Mouse (Mus musculus) heart, embryonic 16.5 days (tissue): ENCODE data around the gene Susd4. TPM values are rescaled to one million over a fixed set of nuclear protein-coding genes. Genes with fewer than 3 reads are reported as not detected.

Experiments
- ATAC-seq: fragments of 200-750 bp; cut with Nextera tagmentation; replicated peaks from 2 replicates; pipeline ENCODE4 v1.8.0; 2017; ENCODE audit warnings: moderate number of reproducible peaks; ENCODE audit not compliant: insufficient read depth, low FRiP score; ENCODE audit errors: extremely low read depth
- H3K27ac ChIP-seq: fragments of 300-500 bp; sonication (generic); 2 replicates; pipeline ENCODE4 v1.5.1; 2014; ENCODE audit warnings: mild to moderate bottlenecking, low read length, control low read depth, moderate library complexity
- H3K27me3 ChIP-seq: fragments of 300-500 bp; sonication (generic); 2 replicates; pipeline ENCODE4 v1.6.1; 2014; ENCODE audit warnings: low read length, mixed read lengths; ENCODE audit not compliant: control insufficient read depth, insufficient read depth
- H3K36me3 ChIP-seq: fragments of 300-500 bp; sonication (generic); 2 replicates; pipeline ENCODE4 v1.6.1; 2014; ENCODE audit not compliant: control insufficient read depth, insufficient read depth
- H3K4me1 ChIP-seq: fragments of 300-500 bp; sonication (generic); 2 replicates; pipeline ENCODE4 v1.6.1; 2014; ENCODE audit warnings: low read length, mixed read lengths; ENCODE audit not compliant: control insufficient read depth, insufficient read depth
- H3K4me2 ChIP-seq: fragments of 300-500 bp; sonication (generic); 2 replicates; pipeline ENCODE4 v1.6.1; 2014; ENCODE audit warnings: low read depth, mild to moderate bottlenecking, control low read depth, low read length
- H3K4me3 ChIP-seq: fragments of 300-500 bp; sonication (generic); 2 replicates; pipeline ENCODE4 v1.5.1; 2014; ENCODE audit warnings: mild to moderate bottlenecking, control low read depth, low read length
- H3K9ac ChIP-seq: fragments of 300-500 bp; sonication (generic); 2 replicates; pipeline ENCODE4 v1.6.1; 2014; ENCODE audit warnings: low read length, control low read depth
- H3K9me3 ChIP-seq: fragments of 300-500 bp; sonication (generic); replicated peaks from 2 replicates; pipeline ENCODE4 v1.6.1; 2016; ENCODE audit warnings: low read length; ENCODE audit not compliant: control insufficient read depth
- WGBS: fragments of 180-500 bp; shearing (Covaris S2); extraction: QIAGEN DNeasy Blood & Tissue Kit; methylation state at CpG from one replicate; pipeline ENCODE4 v1.1.7; 2014; 5-methylcytosine and 5-hydroxymethylcytosine counted together
- polyA plus RNA-seq: library from polyadenylated mRNA; unstranded; fragments of >200 nt; fragmentation: Nextera tagmentation; extraction: Ambion mirVana; gene quantifications from 2 replicates; pipeline ENCODE4 v1.2.1, GENCODE M21; 2015

Gene Susd4
- polyA plus RNA-seq, 1 experiment from 2014 or later, result 5.3 TPM

GRCm38 (mm10) chr1:182935469-182935868 lies 171.8 kb downstream of the Susd4 start:
- 46% methylated on average over 6 of the region's 6 CpGs for WGBS
- H3K27me3 ChIP-seq, result no peaks in the 10 kb centered on the region
- H3K4me1 ChIP-seq, result no peaks in the 10 kb centered on the region

GRCm38 (mm10) chr1:182937486-182938120 lies 173.9 kb downstream of the Susd4 start:
- no peak overlapping the region for H3K4me2 ChIP-seq
- H3K27me3 ChIP-seq, result no peaks in the 10 kb centered on the region
- ATAC-seq, result no peak
- no peak overlapping the region for H3K4me3 ChIP-seq
- H3K4me1 ChIP-seq, result no peaks in the 10 kb centered on the region
- no peaks in the 10 kb centered on the region for H3K9me3 ChIP-seq
- H3K27ac ChIP-seq, result no peak overlapping the region
- no peaks in the 10 kb centered on the region for H3K36me3 ChIP-seq
- no peak overlapping the region for H3K9ac ChIP-seq
- WGBS, result 77% methylated on average over 10 of the region's 10 CpGs

More at GRCm38 (mm10) chr1:182935469-182935868, 171.8 kb downstream of the Susd4 start:
- Histone ChIP-seq H3K4me3 (no peak overlapping the region), H3K9me3 (no peaks in the 10 kb centered on the region), H3K27ac (no peak overlapping the region), H3K36me3 (no peaks in the 10 kb centered on the region), H3K9ac (no peak overlapping the region), H3K4me2 (no peak overlapping the region)
- ATAC-seq, result no peak

GRCm38 (mm10) chr1:182941921-182942320 lies 178.3 kb downstream of the Susd4 start:
- Histone ChIP-seq H3K36me3 (no peaks in the 10 kb centered on the region), H3K4me3 (no peak overlapping the region), H3K9ac (no peak overlapping the region), H3K4me1 (no peaks in the 10 kb centered on the region), H3K9me3 (no peaks in the 10 kb centered on the region), H3K27ac (no peak overlapping the region), H3K27me3 (no peaks in the 10 kb centered on the region), H3K4me2 (no peak overlapping the region)
- no peak for ATAC-seq
- 86% methylated on average over 2 of the region's 2 CpGs for whole genome bisulfite sequencing

GRCm38 (mm10) chr1:182943911-182944310 lies 180.3 kb downstream of the Susd4 start:
- WGBS, result 71% methylated on average over 3 of the region's 3 CpGs
- ATAC-seq, result no peak
- no peaks in the 10 kb centered on the region for H3K36me3 ChIP-seq
- H3K27ac ChIP-seq, result no peak overlapping the region
- no peaks in the 10 kb centered on the region for H3K9me3 ChIP-seq
- no peaks in the 10 kb centered on the region for H3K4me1 ChIP-seq
- no peak overlapping the region for H3K9ac ChIP-seq
- no peak overlapping the region for H3K4me2 ChIP-seq
- no peak overlapping the region for H3K4me3 ChIP-seq
- H3K27me3 ChIP-seq, result no peaks in the 10 kb centered on the region

GRCm38 (mm10) chr1:182944638-182945037 lies 181.0 kb downstream of the Susd4 start:
- no peaks in the 10 kb centered on the region for H3K27me3 ChIP-seq
- no peaks in the 10 kb centered on the region for H3K9me3 ChIP-seq
- no peak overlapping the region for H3K9ac ChIP-seq
- no peaks in the 10 kb centered on the region for H3K36me3 ChIP-seq
- H3K4me1 ChIP-seq, result no peaks in the 10 kb centered on the region
- H3K4me3 ChIP-seq, result no peak overlapping the region
- no peak for ATAC-seq
- H3K4me2 ChIP-seq, result no peak overlapping the region
- H3K27ac ChIP-seq, result no peak overlapping the region
- 72% methylated on average over 5 of the region's 5 CpGs for WGBS

GRCm38 (mm10) chr1:182945561-182945960 lies 181.9 kb downstream of the Susd4 start:
- WGBS, result 79% methylated on average over 6 of the region's 6 CpGs
- Histone ChIP-seq H3K4me2 (no peak overlapping the region), H3K27ac (no peak overlapping the region), H3K27me3 (no peaks in the 10 kb centered on the region), H3K9ac (no peak overlapping the region), H3K4me1 (no peaks in the 10 kb centered on the region), H3K4me3 (no peak overlapping the region), H3K9me3 (no peaks in the 10 kb centered on the region), H3K36me3 (no peaks in the 10 kb centered on the region)
- no peak for ATAC-seq

Other genes starting within 250 kb of the Susd4 start
- gene Capn2, start 246.3 kb upstream of the Susd4 start, polyA plus RNA-seq, result 91.1 and 91.7 TPM in 2 replicates
- not detected in 2 replicates for gene Capn8, start 198.9 kb upstream of the Susd4 start, polyA plus RNA-seq
- not detected in 2 replicates for gene Ccdc185, start 14.7 kb upstream of the Susd4 start, polyA plus RNA-seq
- 1.6 and 1.7 TPM in 2 replicates for gene Tlr5, start 190.9 kb downstream of the Susd4 start, polyA plus RNA-seq